Mouse (Mus musculus) olfactory bulb, adult 2 months (tissue): ENCODE measurements around the gene Fancm. TPM values are rescaled to one million over a fixed set of nuclear protein-coding genes. Genes with fewer than 3 reads are reported as not detected.

Source experiments
- H3K27ac ChIP-seq: fragments of 200-500 bp; 2 replicates; pipeline ENCODE4 v1.5.1; 2012; ENCODE audit warnings: low read depth, low read length; ENCODE audit not compliant: insufficient read depth
- H3K4me1 ChIP-seq: fragments of 200-500 bp; 2 replicates; pipeline ENCODE4 v1.6.1; 2012; ENCODE audit warnings: low read length; ENCODE audit not compliant: control insufficient read depth, insufficient read depth
- H3K4me3 ChIP-seq: fragments of 200-500 bp; 2 replicates; pipeline ENCODE4 v1.5.1; 2012; ENCODE audit warnings: mild to moderate bottlenecking, low read depth, low read length, moderate library complexity; ENCODE audit not compliant: insufficient read depth
- CTCF ChIP-seq: fragments of 200-500 bp; IDR thresholded peaks from 2 replicates; pipeline ENCODE4 v1.5.1; 2012; ENCODE audit warnings: low read depth, mild to moderate bottlenecking, low read length, moderate library complexity; ENCODE audit not compliant: insufficient read depth
- POLR2A ChIP-seq: fragments of 200-500 bp; IDR thresholded peaks from 2 replicates; pipeline ENCODE4 v1.6.1; 2012; ENCODE audit warnings: mild to moderate bottlenecking, low read depth, low read length, moderate library complexity; ENCODE audit not compliant: insufficient read depth
- WGBS: fragments of 180-500 bp; shearing (Covaris S2); methylation state at CpG from one replicate; pipeline ENCODE4 v1.1.7; 2018; 5-methylcytosine and 5-hydroxymethylcytosine counted together
- polyA plus RNA-seq: library from polyadenylated mRNA; stranded (reverse); fragments of >200 nt; gene quantifications from 2 replicates; pipeline ENCODE4 v1.2.4, GENCODE M21; 2012; ENCODE audit warnings: low replicate concordance; ENCODE audit not compliant: missing spikeins, insufficient read depth, insufficient read length

The Fancm gene
- polyA plus RNA-seq, 1 experiment, result not detected

DNA sequence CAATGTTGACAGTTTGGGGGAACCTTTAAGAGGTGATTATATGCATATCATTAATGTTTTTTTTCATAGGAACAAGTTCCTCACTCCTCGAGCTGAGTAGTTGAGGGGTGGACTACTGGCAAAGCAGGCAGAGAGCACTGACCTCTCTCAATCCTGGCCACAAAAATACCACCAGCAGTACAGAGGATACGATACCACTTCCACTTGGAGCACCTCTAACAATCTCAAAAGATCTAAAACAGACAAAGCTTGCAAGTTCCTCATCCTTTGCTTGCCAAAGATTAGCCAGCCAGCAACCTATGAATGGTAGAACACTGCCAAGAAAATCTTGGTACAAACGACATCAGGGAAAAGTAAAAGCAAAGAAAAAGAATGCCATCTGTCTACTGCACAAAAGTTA is 9.2 kb upstream of the Fancm start:
- Histone ChIP-seq H3K27ac (no peak overlapping the region), H3K4me1 (0 out of 2 replicates have a peak, but pooled peaks cover 2% of the 10 kb centered on the region), H3K4me3 (no peak overlapping the region)
- TF ChIP-seq CTCF (no peak), POLR2A (no peak)
- 21% methylated on average over 3 of the region's 3 CpGs for WGBS

DNA sequence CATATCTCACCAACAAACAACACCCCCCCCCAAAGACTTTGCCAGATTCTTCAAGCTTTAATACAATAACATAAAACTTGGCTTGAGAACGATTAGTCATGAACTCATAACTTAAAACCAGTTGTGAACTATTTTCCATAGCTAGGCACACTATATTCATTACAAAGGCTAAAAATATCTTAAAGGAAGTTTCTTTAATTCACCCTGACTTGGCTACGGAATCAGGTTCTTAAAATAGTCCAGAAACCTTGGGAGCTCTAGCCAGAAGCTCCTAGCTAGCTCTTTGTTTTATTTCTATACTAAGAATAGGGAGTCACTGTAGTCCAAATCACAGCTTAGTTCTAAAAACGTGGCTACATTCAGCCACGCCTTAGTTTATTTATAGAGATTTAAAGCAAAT is 7.0 kb upstream of the Fancm start:
- H3K4me3 ChIP-seq, result no peak overlapping the region
- 28% methylated on average over 4 of the region's 4 CpGs for WGBS
- TF ChIP-seq POLR2A, result no peak
- no peak for TF ChIP-seq CTCF
- no peak overlapping the region for H3K27ac ChIP-seq
- 0 out of 2 replicates have a peak, but pooled peaks cover 2% of the 10 kb centered on the region for H3K4me1 ChIP-seq

DNA sequence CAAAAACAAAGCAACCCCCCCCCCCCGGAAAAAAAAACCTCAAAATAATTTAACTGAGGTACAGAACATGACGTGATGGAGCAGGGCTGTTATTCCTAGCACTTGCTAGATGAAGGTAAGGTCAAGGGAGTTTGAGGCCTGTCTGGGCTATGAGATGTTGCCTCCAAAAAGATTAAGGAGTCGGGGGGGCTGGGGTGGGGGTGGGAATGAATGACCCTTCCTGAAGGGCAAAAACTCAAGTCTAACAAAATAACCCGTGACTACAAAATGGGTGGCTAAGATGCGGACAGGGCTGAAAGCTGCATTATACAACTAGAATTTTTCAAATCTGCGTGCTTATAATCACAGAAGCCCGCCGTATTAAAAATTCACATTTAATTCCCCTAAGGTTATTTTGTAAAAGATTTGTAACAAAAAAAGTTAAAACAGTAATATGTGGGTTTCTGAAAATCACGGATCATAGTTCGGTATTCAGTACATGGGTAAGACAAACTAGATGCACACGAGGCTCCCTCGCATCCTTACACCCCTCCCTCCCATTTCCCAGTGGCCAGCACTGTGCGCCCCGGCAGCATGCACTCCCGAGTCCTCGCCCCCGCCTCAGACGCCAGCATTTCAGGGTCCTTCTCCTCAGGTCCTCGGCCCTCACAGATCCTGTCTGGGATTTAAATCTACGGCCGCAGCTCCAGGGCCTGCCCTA is 2.3 kb upstream of the Fancm start:
- TF ChIP-seq POLR2A (no peak), CTCF (no peak)
- peak overlapping the region; percentile 95 for H3K27ac ChIP-seq
- 1% methylated on average over 21 of the region's 21 CpGs for WGBS
- peak overlapping the region; percentile 80 for H3K4me3 ChIP-seq
- H3K4me1 ChIP-seq, result peaks cover 7% of the 10 kb centered on the region

DNA sequence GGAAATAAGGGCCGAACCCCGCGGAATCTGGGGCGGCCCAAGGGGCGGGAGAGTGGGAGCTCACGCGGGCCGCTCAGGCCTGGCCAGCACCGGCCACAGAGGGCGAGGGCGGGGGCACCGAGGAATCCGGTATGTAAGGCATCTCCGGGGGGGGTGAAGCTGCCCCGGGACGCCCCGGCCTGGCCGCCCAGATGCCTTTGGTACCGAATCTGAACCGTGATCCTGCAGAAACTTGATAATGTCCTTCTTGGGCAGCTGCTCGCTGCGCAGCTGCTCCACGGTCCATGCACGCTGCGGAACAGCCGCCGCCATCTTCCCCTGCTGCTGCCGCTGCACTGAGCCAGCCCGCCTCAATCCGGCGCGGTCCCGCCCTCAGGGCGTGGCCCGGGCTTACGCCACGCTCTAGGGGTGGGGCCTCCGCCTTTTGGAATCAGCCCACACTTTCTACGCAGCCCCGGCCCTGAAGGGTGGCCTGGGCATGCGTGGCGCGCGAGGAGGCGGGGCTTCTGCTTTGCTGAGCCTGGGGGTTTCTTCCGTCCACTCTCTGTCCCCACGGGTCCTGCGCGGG is 1.7 kb upstream of the Fancm start, which contains the start of gene Fkbp3:
TSS of gene Fkbp3 (minus strand) at position 397 of the 568 bp plus-strand sequence.
- WGBS, result under 1% methylated on average over 49 of the region's 49 CpGs
- TF ChIP-seq CTCF, result no peak
- peak; percentile 99 for TF ChIP-seq POLR2A
- H3K4me3 ChIP-seq, result peak within 1 kb of the TSS; percentile 80
- H3K27ac ChIP-seq, result peak within 1 kb of the TSS; percentile 95
- H3K4me1 ChIP-seq, result peaks cover 7% of the 10 kb centered on the region

DNA sequence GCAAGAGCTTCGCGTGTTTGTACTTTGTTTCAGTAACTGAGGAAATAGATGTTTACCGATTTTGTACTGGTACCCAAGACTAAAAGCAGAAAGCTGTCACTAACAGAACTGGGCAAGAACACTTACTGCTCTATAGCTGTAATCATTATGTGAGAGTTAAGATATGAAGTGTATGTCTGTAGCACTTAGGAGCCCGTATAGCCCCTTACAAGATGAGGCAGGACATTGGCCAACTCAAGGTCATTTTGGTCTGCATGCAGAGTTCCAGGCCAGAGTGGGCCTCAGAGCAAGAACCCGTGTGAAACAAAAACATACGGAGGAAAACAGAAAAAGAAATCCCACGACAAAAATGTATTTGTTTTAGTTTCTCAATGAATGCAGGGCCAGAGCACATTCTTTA is 752 bp upstream of the Fancm start:
- no peak overlapping the region for H3K27ac ChIP-seq
- no peak for TF ChIP-seq CTCF
- TF ChIP-seq POLR2A, result no peak
- 18% methylated on average over 7 of the region's 7 CpGs for WGBS

DNA sequence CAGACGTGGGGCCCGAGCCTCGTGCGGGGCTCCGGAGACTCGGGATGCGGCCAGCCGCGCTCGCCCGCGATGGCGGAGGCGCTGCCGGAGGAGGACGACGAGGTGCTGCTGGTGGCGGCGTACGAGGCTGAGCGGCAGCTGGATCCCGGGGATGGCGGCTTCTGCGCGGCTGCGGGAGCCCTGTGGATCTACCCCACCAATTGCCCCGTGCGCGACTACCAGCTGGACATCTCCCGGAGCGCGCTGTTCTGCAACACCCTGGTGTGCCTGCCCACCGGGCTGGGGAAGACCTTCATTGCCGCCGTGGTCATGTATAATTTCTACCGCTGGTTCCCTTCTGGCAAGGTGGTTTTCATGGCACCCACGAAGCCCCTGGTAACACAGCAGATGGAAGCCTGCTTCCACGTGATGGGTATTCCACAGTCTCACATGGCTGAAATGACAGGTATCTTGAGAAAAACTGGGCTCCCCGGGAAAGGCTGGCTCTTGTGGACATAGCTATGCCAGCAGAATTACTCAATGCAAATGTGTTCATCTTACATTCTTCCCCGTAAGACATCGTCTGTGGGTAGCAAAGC is 419 bp downstream of the Fancm start:
- peaks cover 5% of the 10 kb centered on the region for H3K4me1 ChIP-seq
- peak overlapping the region; percentile 62 for H3K4me3 ChIP-seq
- WGBS, result under 1% methylated on average over 41 of the region's 41 CpGs
- TF ChIP-seq POLR2A, result no peak
- no peak for TF ChIP-seq CTCF
- H3K27ac ChIP-seq, result peak overlapping the region; percentile 11; the same call in 1 of the 2 replicates

More for the DNA sequence above, 752 bp upstream of the Fancm start:
- peaks cover 7% of the 10 kb centered on the region for H3K4me1 ChIP-seq
- H3K4me3 ChIP-seq, result peak overlapping the region; percentile 21; the same call in 1 of the 2 replicates

DNA sequence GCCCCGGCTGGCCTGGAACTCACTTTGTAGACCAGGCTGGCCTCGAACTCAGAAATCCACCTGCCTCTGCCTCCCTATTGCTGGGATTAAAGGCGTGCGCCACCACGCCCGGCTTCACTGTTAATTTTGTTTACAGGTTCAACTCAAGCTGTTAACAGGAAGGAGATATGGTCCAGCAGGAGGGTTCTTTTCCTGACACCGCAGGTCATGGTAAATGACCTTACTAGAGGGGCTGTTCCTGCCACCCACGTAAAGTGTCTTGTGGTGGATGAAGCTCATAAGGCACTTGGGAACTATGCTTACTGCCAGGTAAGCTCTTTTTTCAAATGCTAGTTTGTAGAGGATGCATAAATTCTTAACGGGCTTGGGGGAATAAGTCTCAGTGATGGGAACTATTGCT is 1.5 kb downstream of the Fancm start:
- TF ChIP-seq POLR2A (no peak), CTCF (no peak)
- no peak overlapping the region for H3K4me3 ChIP-seq
- 84% methylated on average over 9 of the region's 9 CpGs for WGBS

DNA sequence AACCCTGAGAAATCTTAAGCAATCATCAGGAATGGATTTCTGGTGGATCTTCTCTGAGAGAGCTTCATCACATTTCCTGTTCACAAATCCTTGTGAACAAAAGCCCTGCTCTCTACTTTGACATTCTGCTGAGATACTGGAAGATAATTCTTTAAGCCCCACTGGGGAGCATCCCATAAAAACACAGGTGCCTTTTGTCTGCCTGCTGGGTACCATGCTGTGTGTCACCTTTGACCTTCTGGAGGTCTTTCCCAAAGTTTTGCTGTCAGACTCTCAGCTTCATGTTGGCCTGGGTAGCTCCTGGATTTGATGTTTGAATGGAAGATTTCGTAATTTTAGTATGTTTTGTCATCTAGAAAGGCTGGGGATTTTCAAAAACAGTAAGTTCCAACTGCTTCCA is 33.3 kb downstream of the Fancm start:
- 88% methylated on average over 1 of the region's 1 CpGs for WGBS
- TF ChIP-seq CTCF (no peak), POLR2A (no peak)
- H3K27ac ChIP-seq, result no peak overlapping the region
- H3K4me1 ChIP-seq, result no peaks in the 10 kb centered on the region
- no peak overlapping the region for H3K4me3 ChIP-seq

More for the DNA sequence above, 1.5 kb downstream of the Fancm start:
- Histone ChIP-seq H3K27ac (no peak overlapping the region), H3K4me1 (peaks cover 5% of the 10 kb centered on the region)

DNA sequence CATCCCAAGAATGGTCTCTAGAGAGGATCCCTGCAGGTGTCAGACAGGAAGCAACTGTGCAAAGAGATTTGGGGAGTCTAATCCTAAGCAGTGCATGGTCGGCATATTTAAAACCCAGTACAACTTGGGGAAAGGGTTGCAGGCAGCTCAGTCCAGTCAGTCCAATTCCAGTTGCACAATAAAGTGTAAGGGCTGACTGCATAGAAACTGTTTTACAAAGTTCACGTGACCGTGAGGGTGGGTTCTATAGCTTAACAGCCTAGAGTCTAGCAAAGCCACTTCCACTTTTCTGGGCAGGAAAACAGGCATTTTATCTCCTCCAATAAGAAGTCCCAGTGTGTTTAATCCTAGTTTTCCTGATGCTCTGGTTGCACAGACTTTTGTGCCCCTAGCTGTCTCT is 36.1 kb downstream of the Fancm start:
- H3K27ac ChIP-seq, result no peak overlapping the region
- 90% methylated on average over 3 of the region's 3 CpGs for WGBS
- H3K4me1 ChIP-seq, result no peaks in the 10 kb centered on the region

More for the DNA sequence above, 36.1 kb downstream of the Fancm start:
- no peak for TF ChIP-seq CTCF
- no peak for TF ChIP-seq POLR2A
- H3K4me3 ChIP-seq, result no peak overlapping the region
